Mouse (Mus musculus): Measurements from ENCODE around the gene Olfr403. TPM values are rescaled to one million over a fixed set of nuclear protein-coding genes. Genes with fewer than 3 reads are reported as not detected.
"Not testable (repeated sequence)": the region's sequence is repeated elsewhere in the genome, so short reads cannot be mapped to it uniquely, and the experiment has no call there.

Gene Olfr403
- total RNA-seq (2014; rRNA removed) (not detected in 2 replicates), polyA plus RNA-seq (2015; fragmentation: Nextera tagmentation; extraction: Ambion mirVana) (not detected in 2 replicates)

DNA sequence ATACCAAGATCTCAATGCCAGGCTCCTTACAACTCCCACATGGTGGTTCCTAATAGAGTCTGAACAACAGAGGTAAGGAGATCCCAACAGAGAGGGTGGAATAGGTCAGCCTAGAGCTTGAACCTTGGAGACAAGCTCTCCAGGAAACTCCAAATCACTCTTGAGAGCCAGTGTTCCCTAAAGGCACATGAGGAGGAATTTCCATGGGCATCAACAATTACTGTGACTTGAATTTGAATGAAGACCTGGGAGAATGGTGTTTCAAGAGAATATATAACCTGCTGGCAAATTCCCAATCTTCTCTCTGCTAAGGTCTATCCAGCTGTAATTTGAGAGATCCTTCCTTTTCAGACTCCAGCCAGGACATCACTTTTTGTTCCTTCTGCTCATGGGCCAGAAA is at the start of gene Olfr403:
TSS of gene Olfr403 (plus strand) at position 301 of the 400 bp plus-strand sequence.
- ATAC-seq (ENCODE audit: low FRiP score): no peak
- TF ChIP-seq CTCF (IDR thresholded peaks at IDR 0.05): no peak
- DNase-seq (ENCODE audit: low spot score): no peak
- Histone ChIP-seq H3K27me3 (ENCODE audit: insufficient read depth, low read length) (no peaks in the 10 kb centered on the region), H3K4me2 (ENCODE audit: low read depth, low read length, poor library complexity, severe bottlenecking) (no peak within 1 kb of the TSS), H3K4me3 (ENCODE audit: low read depth, low read length) (no peak within 1 kb of the TSS), H3K4me1 (ENCODE audit: insufficient read depth, low read length) (no peaks in the 10 kb centered on the region), H3K9me3 (ENCODE audit: low read length) (peaks cover 12% of the 10 kb centered on the region; the same call in 1 of the 2 replicates), H3K9ac (replicated peaks; ENCODE audit: low read length, poor library complexity, severe bottlenecking) (no peak within 1 kb of the TSS), H3K36me3 (ENCODE audit: insufficient read depth, low read length) (no peaks in the 10 kb centered on the region), H3K27ac (ENCODE audit: low read depth, low read length) (no peak within 1 kb of the TSS)

DNA sequence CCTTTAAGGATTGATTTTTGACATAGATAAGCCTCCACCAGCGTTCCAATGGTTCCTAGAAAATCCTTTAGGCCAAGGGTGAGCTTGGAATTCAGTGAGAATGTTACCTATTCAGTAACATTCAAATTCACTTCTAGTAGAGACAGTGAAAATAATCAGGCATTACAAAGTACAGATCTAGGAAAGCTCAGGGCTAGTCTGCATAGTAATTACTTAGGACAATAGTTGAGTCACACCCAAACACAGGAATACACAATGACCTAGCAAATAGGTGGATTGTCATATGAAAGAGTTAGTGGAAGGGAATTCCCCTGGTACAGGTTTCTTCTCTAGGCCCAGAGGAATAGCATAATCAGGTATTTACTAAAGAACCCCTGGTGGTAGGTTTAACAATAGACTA is 46.0 kb upstream of the Olfr403 start:
- peaks cover 37% of the 10 kb centered on the region for H3K9me3 ChIP-seq (ENCODE audit: low read length)
- not testable (repeated sequence) for H3K36me3 ChIP-seq (ENCODE audit: insufficient read depth, low read length); ATAC-seq (ENCODE audit: low FRiP score); H3K27ac ChIP-seq (ENCODE audit: low read depth, low read length); H3K9ac ChIP-seq (replicated peaks; ENCODE audit: low read length, poor library complexity, severe bottlenecking); H3K4me2 ChIP-seq (ENCODE audit: low read depth, low read length, poor library complexity, severe bottlenecking); DNase-seq (ENCODE audit: low spot score); H3K4me1 ChIP-seq (ENCODE audit: insufficient read depth, low read length); H3K27me3 ChIP-seq (ENCODE audit: insufficient read depth, low read length); H3K4me3 ChIP-seq (ENCODE audit: low read depth, low read length)
- 36% methylated on average over 1 of the region's 1 CpGs for WGBS

DNA sequence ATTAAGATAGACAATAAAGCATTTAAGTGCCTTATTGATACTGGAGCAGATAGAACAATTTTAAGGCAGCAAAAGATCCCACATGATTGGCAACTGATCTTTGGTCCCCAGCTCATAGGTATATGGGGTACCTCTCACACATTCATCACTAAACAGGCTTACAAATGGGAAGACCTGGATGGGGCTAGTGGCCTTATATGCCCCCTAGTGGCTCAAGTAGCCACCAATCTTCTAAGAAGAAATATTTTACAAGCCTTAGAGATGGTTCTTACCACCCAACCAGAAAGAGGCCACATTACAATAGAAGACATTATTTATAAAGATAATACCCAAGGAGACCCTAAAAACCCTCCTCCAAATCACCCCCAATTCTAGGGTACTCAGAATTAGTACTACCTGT is 40.2 kb upstream of the Olfr403 start:
- no peak overlapping the region for H3K9ac ChIP-seq (replicated peaks; ENCODE audit: low read length, poor library complexity, severe bottlenecking)
- no peak overlapping the region for H3K4me2 ChIP-seq (ENCODE audit: low read depth, low read length, poor library complexity, severe bottlenecking)
- H3K27ac ChIP-seq (ENCODE audit: low read depth, low read length): no peak overlapping the region
- no peaks in the 10 kb centered on the region for H3K4me1 ChIP-seq (ENCODE audit: insufficient read depth, low read length)
- DNase-seq (ENCODE audit: low spot score): no peak
- TF ChIP-seq CTCF (IDR thresholded peaks at IDR 0.05): no peak
- peaks cover 31% of the 10 kb centered on the region for H3K9me3 ChIP-seq (ENCODE audit: low read length)
- ATAC-seq (ENCODE audit: low FRiP score): no peak
- H3K27me3 ChIP-seq (ENCODE audit: insufficient read depth, low read length): no peaks in the 10 kb centered on the region
- H3K4me3 ChIP-seq (ENCODE audit: low read depth, low read length): no peak overlapping the region
- H3K36me3 ChIP-seq (ENCODE audit: insufficient read depth, low read length): no peaks in the 10 kb centered on the region

GRCm38 (mm10) chr11:74153229-74153628 is 32.8 kb upstream of the Olfr403 start, which contains the start of gene Olfr402:
Gene Olfr402, plus strand, starts transcription at chr11:74153529.
- Histone ChIP-seq H3K4me1 (ENCODE audit: insufficient read depth, low read length) (no peaks in the 10 kb centered on the region), H3K9me3 (ENCODE audit: low read length) (peaks cover 19% of the 10 kb centered on the region), H3K27me3 (ENCODE audit: insufficient read depth, low read length) (no peaks in the 10 kb centered on the region), H3K4me2 (ENCODE audit: low read depth, low read length, poor library complexity, severe bottlenecking) (no peak within 1 kb of the TSS), H3K4me3 (ENCODE audit: low read depth, low read length) (no peak within 1 kb of the TSS), H3K36me3 (ENCODE audit: insufficient read depth, low read length) (no peaks in the 10 kb centered on the region), H3K27ac (ENCODE audit: low read depth, low read length) (no peak within 1 kb of the TSS), H3K9ac (replicated peaks; ENCODE audit: low read length, poor library complexity, severe bottlenecking) (no peak within 1 kb of the TSS)
- DNase-seq (ENCODE audit: low spot score) (no peak), ATAC-seq (ENCODE audit: low FRiP score) (no peak)
- 52% methylated on average over 3 of the region's 3 CpGs for WGBS
- TF ChIP-seq CTCF (IDR thresholded peaks at IDR 0.05): no peak

DNA sequence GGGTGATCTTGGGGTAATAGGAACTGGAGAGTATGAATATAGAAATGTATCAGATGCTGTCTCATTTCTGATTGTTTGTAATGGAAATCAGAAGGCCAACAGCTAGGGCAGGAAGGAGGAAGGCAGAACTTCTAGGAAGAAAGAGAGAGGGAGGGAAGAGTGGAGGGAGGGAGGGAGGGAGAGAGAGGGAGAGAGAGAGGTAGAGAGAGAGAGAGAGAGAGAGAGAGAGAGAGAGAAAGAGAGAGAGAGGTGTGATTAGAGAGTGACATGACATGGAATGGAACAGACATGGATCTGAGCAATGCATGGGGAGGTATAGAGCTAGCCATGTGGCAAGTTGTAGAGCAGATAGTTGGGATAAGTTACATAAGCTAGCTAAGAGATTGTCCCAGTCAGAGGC is 17.3 kb upstream of the Olfr403 start:
- Histone ChIP-seq H3K4me3 (ENCODE audit: low read depth, low read length) (no peak overlapping the region), H3K9me3 (ENCODE audit: low read length) (peaks cover 4% of the 10 kb centered on the region; the same call in 1 of the 2 replicates)
- ATAC-seq (ENCODE audit: low FRiP score): no peak

GRCm38 (mm10) chr11:74183168-74183567 is 2.9 kb upstream of the Olfr403 start:
- H3K4me3 ChIP-seq (ENCODE audit: low read depth, low read length): no peak overlapping the region
- no peak overlapping the region for H3K9ac ChIP-seq (replicated peaks; ENCODE audit: low read length, poor library complexity, severe bottlenecking)
- TF ChIP-seq CTCF (IDR thresholded peaks at IDR 0.05): no peak
- ATAC-seq (ENCODE audit: low FRiP score) (no peak), DNase-seq (ENCODE audit: low spot score) (no peak)
- 77% methylated on average over 4 of the region's 4 CpGs for whole genome bisulfite sequencing
- H3K36me3 ChIP-seq (ENCODE audit: insufficient read depth, low read length): no peaks in the 10 kb centered on the region
- H3K9me3 ChIP-seq (ENCODE audit: low read length): peaks cover 16% of the 10 kb centered on the region; the same call in 1 of the 2 replicates
- no peaks in the 10 kb centered on the region for H3K4me1 ChIP-seq (ENCODE audit: insufficient read depth, low read length)
- no peaks in the 10 kb centered on the region for H3K27me3 ChIP-seq (ENCODE audit: insufficient read depth, low read length)
- no peak overlapping the region for H3K27ac ChIP-seq (ENCODE audit: low read depth, low read length)
- H3K4me2 ChIP-seq (ENCODE audit: low read depth, low read length, poor library complexity, severe bottlenecking): no peak overlapping the region

More for the DNA sequence above, 17.3 kb upstream of the Olfr403 start:
- Histone ChIP-seq H3K27me3 (ENCODE audit: insufficient read depth, low read length) (no peaks in the 10 kb centered on the region), H3K27ac (ENCODE audit: low read depth, low read length) (no peak overlapping the region), H3K36me3 (ENCODE audit: insufficient read depth, low read length) (no peaks in the 10 kb centered on the region), H3K9ac (replicated peaks; ENCODE audit: low read length, poor library complexity, severe bottlenecking) (no peak overlapping the region), H3K4me2 (ENCODE audit: low read depth, low read length, poor library complexity, severe bottlenecking) (no peak overlapping the region), H3K4me1 (ENCODE audit: insufficient read depth, low read length) (no peaks in the 10 kb centered on the region)
- TF ChIP-seq CTCF (IDR thresholded peaks at IDR 0.05): no peak
- no peak for DNase-seq (ENCODE audit: low spot score)

Data from midbrain, postnatal 0 days (tissue).